Mouse (Mus musculus): ENCODE measurements around the gene Mgat1.

GRCm38 (mm10) chr11:49248974-49249700 lies 5.1 kb downstream of the Mgat1 start:
- TF ChIP-seq POLR2A (IDR thresholded peaks at IDR 0.05; ENCODE audit: insufficient read depth, low read depth, low read length) = no peak
- TF ChIP-seq CTCF (IDR thresholded peaks at IDR 0.05) = no peak
- TF ChIP-seq EP300 (IDR thresholded peaks at IDR 0.05; ENCODE audit: insufficient read depth, low read depth, low read length) = no peak
